ENCODE assay signal across 18 mouse cellular contexts in genomic region chr15:90992871-90993270, GRCm38 (mm10). TPM values are rescaled to one million over a fixed set of nuclear protein-coding genes. Genes with fewer than 3 reads are reported as not detected.
A peak's percentile ranks its signal among the peaks of the same experiment; 100 is the strongest.
DNase-seq lines count a peak whose midpoint lies in the region; ATAC-seq and TF ChIP-seq lines count a peak whose summit lies in the region.
"Had no signal": no experiment of that assay in that cellular context is flagged by ENCODE, and none has a peak within 500 bp of the region (broad histone marks: within the 10 kb centered on the region; RNA-seq: fewer than 3 reads in every experiment).

No protein-coding gene starts in this region.

- no peak for TF ChIP-seq EP300 in lung, postnatal 0 days (IDR thresholded peaks at IDR 0.05)

- no peaks in the 10 kb centered on the region for H3K27me3 ChIP-seq in embryonic facial prominence, embryonic 11.5 days (ENCODE audit: control insufficient read depth, insufficient read depth, low read length)
- H3K27me3 ChIP-seq in embryonic facial prominence, embryonic 10.5 days (replicated peaks; ENCODE audit: low read depth, poor library complexity, severe bottlenecking) = no peaks in the 10 kb centered on the region
- H3K27me3 ChIP-seq in intestine, embryonic 16.5 days (replicated peaks; ENCODE audit: control insufficient read depth, insufficient read depth, low read length) = no peaks in the 10 kb centered on the region
- H3K27me3 ChIP-seq in intestine, embryonic 15.5 days (replicated peaks) = no peaks in the 10 kb centered on the region
- no peaks in the 10 kb centered on the region for H3K27me3 ChIP-seq in lung, postnatal 0 days (replicated peaks; ENCODE audit: insufficient read depth, low read length)
- no peaks in the 10 kb centered on the region for H3K27me3 ChIP-seq in limb, embryonic 14.5 days (ENCODE audit: control insufficient read depth, insufficient read depth, low read length)
- H3K27me3 ChIP-seq: heart, embryonic 12.5 days; hindbrain, embryonic 12.5 days; kidney, embryonic 15.5 days; lung, embryonic 15.5 days had no signal

- peak; percentile 55 for TF ChIP-seq CTCF in lung, postnatal 0 days (IDR thresholded peaks at IDR 0.05)

- WGBS in embryonic facial prominence, embryonic 11.5 days = 66% methylated on average over 2 of the region's 2 CpGs
- WGBS in embryonic facial prominence, embryonic 10.5 days = 68% methylated on average over 2 of the region's 2 CpGs
- 68% methylated on average over 2 of the region's 2 CpGs for WGBS in intestine, embryonic 16.5 days
- WGBS in intestine, embryonic 15.5 days = 71% methylated on average over 2 of the region's 2 CpGs
- WGBS in lung, postnatal 0 days = 52% methylated on average over 2 of the region's 2 CpGs
- WGBS in limb, embryonic 14.5 days = 33% methylated on average over 2 of the region's 2 CpGs

- H3K4me2 ChIP-seq in embryonic facial prominence, embryonic 11.5 days (ENCODE audit: low read depth, low read length) = no peak overlapping the region
- H3K4me2 ChIP-seq in intestine, embryonic 16.5 days (ENCODE audit: low read depth, low read length) = no peak overlapping the region
- H3K4me2 ChIP-seq in intestine, embryonic 15.5 days (replicated peaks) = no peak overlapping the region
- no peak overlapping the region for H3K4me2 ChIP-seq in lung, postnatal 0 days (replicated peaks; ENCODE audit: low read depth, low read length)
- H3K4me2 ChIP-seq in limb, embryonic 14.5 days (replicated peaks; ENCODE audit: low read depth, low read length, severe bottlenecking) = no peak overlapping the region
- H3K4me2 ChIP-seq: heart, embryonic 12.5 days; hindbrain, embryonic 12.5 days; kidney, embryonic 15.5 days; lung, embryonic 15.5 days; midbrain, embryonic 11.5 days had no signal

- H3K9me3 ChIP-seq in embryonic facial prominence, embryonic 11.5 days (replicated peaks; ENCODE audit: control insufficient read depth, low read length) = no peaks in the 10 kb centered on the region
- no peaks in the 10 kb centered on the region for H3K9me3 ChIP-seq in embryonic facial prominence, embryonic 10.5 days
- H3K9me3 ChIP-seq in intestine, embryonic 16.5 days (ENCODE audit: control insufficient read depth, low read length) = no peaks in the 10 kb centered on the region
- no peaks in the 10 kb centered on the region for H3K9me3 ChIP-seq in intestine, embryonic 15.5 days
- H3K9me3 ChIP-seq in lung, postnatal 0 days (ENCODE audit: low read length) = no peaks in the 10 kb centered on the region
- H3K9me3 ChIP-seq in limb, embryonic 14.5 days (ENCODE audit: control insufficient read depth, low read length) = no peaks in the 10 kb centered on the region
- H3K9me3 ChIP-seq: heart, embryonic 12.5 days; hindbrain, embryonic 12.5 days; kidney, embryonic 15.5 days; lung, embryonic 15.5 days had no signal

- no peaks in the 10 kb centered on the region for H3K36me3 ChIP-seq in embryonic facial prominence, embryonic 11.5 days (replicated peaks; ENCODE audit: control insufficient read depth, insufficient read depth, low read depth, low read length)
- peaks cover 35% of the 10 kb centered on the region for H3K36me3 ChIP-seq in embryonic facial prominence, embryonic 10.5 days (replicated peaks)
- H3K36me3 ChIP-seq in intestine, embryonic 16.5 days (ENCODE audit: control insufficient read depth, insufficient read depth, low read length) = no peaks in the 10 kb centered on the region
- H3K36me3 ChIP-seq in intestine, embryonic 15.5 days = no peaks in the 10 kb centered on the region
- no peaks in the 10 kb centered on the region for H3K36me3 ChIP-seq in lung, postnatal 0 days (ENCODE audit: insufficient read depth, low read length)
- H3K36me3 ChIP-seq in limb, embryonic 14.5 days (ENCODE audit: control insufficient read depth, insufficient read depth, low read length) = no peaks in the 10 kb centered on the region
- H3K36me3 ChIP-seq: kidney, embryonic 15.5 days; lung, embryonic 15.5 days had no signal

- TF ChIP-seq POLR2A in limb, embryonic 14.5 days (IDR thresholded peaks at IDR 0.05; ENCODE audit: borderline replicate concordance, extremely low read depth, insufficient read depth, insufficient read length) = no peak

- ATAC-seq in embryonic facial prominence, embryonic 11.5 days (replicated peaks; ENCODE audit: insufficient number of reproducible peaks, low FRiP score, low TSS enrichment, low read depth) = no peak
- ATAC-seq in intestine, embryonic 16.5 days = peak; percentile 18; the same call in 1 of the 2 replicates
- no peak for ATAC-seq in intestine, embryonic 15.5 days
- ATAC-seq in lung, postnatal 0 days = no peak
- no peak for ATAC-seq in limb, embryonic 14.5 days (ENCODE audit: low FRiP score, low read depth)

- peak; percentile 25 for DNase-seq in embryonic facial prominence, embryonic 11.5 days (ENCODE audit: low spot score)
- DNase-seq in embryonic facial prominence, embryonic 10.5 days (ENCODE audit: low spot score) = no peak
- DNase-seq in lung, postnatal 0 days (ENCODE audit: low spot score) = peak; percentile 72
- DNase-seq in lung, adult 18-20 months = no peak
- DNase-seq in limb, embryonic 14.5 days (ENCODE audit: low spot score) = peak; percentile 49
- DNase-seq in yolk sac, embryonic 10.5 days (ENCODE audit: low spot score) = no peak
- DNase-seq: cerebellum, adult 9-11 months; gastrocnemius, postnatal 14 days; layer of hippocampus, adult 9-11 months; spleen, adult 18-20 months; thymus, postnatal 36 days had no signal

- H3K27ac ChIP-seq in embryonic facial prominence, embryonic 11.5 days (replicated peaks; ENCODE audit: low read depth, low read length) = no peak overlapping the region
- no peak overlapping the region for H3K27ac ChIP-seq in embryonic facial prominence, embryonic 10.5 days (replicated peaks)
- H3K27ac ChIP-seq in intestine, embryonic 16.5 days (ENCODE audit: low read length) = no peak overlapping the region
- no peak overlapping the region for H3K27ac ChIP-seq in intestine, embryonic 15.5 days
- no peak overlapping the region for H3K27ac ChIP-seq in lung, postnatal 0 days (ENCODE audit: low read length)
- no peak overlapping the region for H3K27ac ChIP-seq in limb, embryonic 14.5 days (replicated peaks; ENCODE audit: low read depth, low read length)
- H3K27ac ChIP-seq: hindbrain, embryonic 12.5 days; kidney, embryonic 15.5 days; lung, embryonic 15.5 days had no signal

- no peak overlapping the region for H3K4me3 ChIP-seq in embryonic facial prominence, embryonic 11.5 days (ENCODE audit: low read depth, low read length)
- H3K4me3 ChIP-seq in embryonic facial prominence, embryonic 10.5 days = no peak overlapping the region
- no peak overlapping the region for H3K4me3 ChIP-seq in intestine, embryonic 16.5 days (ENCODE audit: low read length)
- no peak overlapping the region for H3K4me3 ChIP-seq in intestine, embryonic 15.5 days (replicated peaks)
- H3K4me3 ChIP-seq in lung, postnatal 0 days (ENCODE audit: low read depth, low read length) = no peak overlapping the region
- H3K4me3 ChIP-seq in limb, embryonic 14.5 days (replicated peaks; ENCODE audit: low read length) = no peak overlapping the region
- H3K4me3 ChIP-seq: heart, embryonic 12.5 days; hindbrain, embryonic 12.5 days; kidney, embryonic 15.5 days; lung, embryonic 15.5 days had no signal

- no peak overlapping the region for H3K9ac ChIP-seq in embryonic facial prominence, embryonic 11.5 days (replicated peaks; ENCODE audit: low read length)
- no peak overlapping the region for H3K9ac ChIP-seq in intestine, embryonic 16.5 days (ENCODE audit: low read depth, low read length)
- no peak overlapping the region for H3K9ac ChIP-seq in intestine, embryonic 15.5 days
- H3K9ac ChIP-seq in lung, postnatal 0 days (replicated peaks; ENCODE audit: low read depth) = no peak overlapping the region
- H3K9ac ChIP-seq in limb, embryonic 14.5 days (ENCODE audit: low read depth, low read length, severe bottlenecking) = no peak overlapping the region
- H3K9ac ChIP-seq: heart, embryonic 12.5 days; hindbrain, embryonic 12.5 days; kidney, embryonic 15.5 days; lung, embryonic 15.5 days had no signal

- H3K4me1 ChIP-seq in embryonic facial prominence, embryonic 11.5 days (ENCODE audit: control insufficient read depth, insufficient read depth, low read length) = no peaks in the 10 kb centered on the region
- no peaks in the 10 kb centered on the region for H3K4me1 ChIP-seq in embryonic facial prominence, embryonic 10.5 days
- no peaks in the 10 kb centered on the region for H3K4me1 ChIP-seq in intestine, embryonic 16.5 days (ENCODE audit: control insufficient read depth, insufficient read depth, low read length)
- H3K4me1 ChIP-seq in intestine, embryonic 15.5 days (replicated peaks) = no peaks in the 10 kb centered on the region
- H3K4me1 ChIP-seq in lung, postnatal 0 days (ENCODE audit: insufficient read depth, low read depth, low read length) = no peaks in the 10 kb centered on the region
- 0 out of 2 replicates have a peak, but pooled peaks cover 9% of the 10 kb centered on the region for H3K4me1 ChIP-seq in limb, embryonic 14.5 days (ENCODE audit: control insufficient read depth, insufficient read depth, low read length)
- H3K4me1 ChIP-seq: hindbrain, embryonic 12.5 days; kidney, embryonic 15.5 days; lung, embryonic 15.5 days had no signal

RNA-seq across cellular contexts. Expression of gene Kif21a, which starts 56.9 kb away (rescaled TPM):
- polyA plus RNA-seq in embryonic facial prominence, embryonic 11.5 days (2014; fragmentation: Nextera tagmentation; extraction: Ambion mirVana) = 13.3 and 16.3 TPM in 2 replicates
- 9.2 and 11.5 TPM in 2 replicates for polyA plus RNA-seq in embryonic facial prominence, embryonic 10.5 days (2016; fragmentation: Nextera tagmentation; extraction: Ambion mirVana)
- 10.6 and 11.2 TPM in 2 replicates for polyA plus RNA-seq in intestine, embryonic 16.5 days (2015; fragmentation: Nextera tagmentation; extraction: Ambion mirVana)
- polyA plus RNA-seq in intestine, embryonic 15.5 days (2015; fragmentation: Nextera tagmentation; extraction: Ambion mirVana) = 10.9 and 11.1 TPM in 2 replicates
- polyA plus RNA-seq in lung, postnatal 0 days (2015; fragmentation: Nextera tagmentation; extraction: Ambion mirVana) = 4.6 and 5.0 TPM in 2 replicates
- polyA plus RNA-seq in limb, embryonic 14.5 days (2012; rRNA removed) = 8.6 and 13.7 TPM in 2 replicates
- 8.5 and 10.0 TPM in 2 replicates for polyA plus RNA-seq in limb, embryonic 14.5 days (2014; fragmentation: Nextera tagmentation; extraction: Ambion mirVana)

Comparison
In these comparisons a context has a peak if more than half of its experiments do, and no peak if none do; other contexts are left out.
1. DNase-seq: peak in embryonic facial prominence, embryonic 11.5 days (single experiment), lung, postnatal 0 days (single experiment) and limb, embryonic 14.5 days (single experiment); none in embryonic facial prominence, embryonic 10.5 days (single experiment), lung, adult 18-20 months (0 of 2) and yolk sac, embryonic 10.5 days (single experiment).